Mouse (Mus musculus): ENCODE measurements around the gene Ube2f.

DNA sequence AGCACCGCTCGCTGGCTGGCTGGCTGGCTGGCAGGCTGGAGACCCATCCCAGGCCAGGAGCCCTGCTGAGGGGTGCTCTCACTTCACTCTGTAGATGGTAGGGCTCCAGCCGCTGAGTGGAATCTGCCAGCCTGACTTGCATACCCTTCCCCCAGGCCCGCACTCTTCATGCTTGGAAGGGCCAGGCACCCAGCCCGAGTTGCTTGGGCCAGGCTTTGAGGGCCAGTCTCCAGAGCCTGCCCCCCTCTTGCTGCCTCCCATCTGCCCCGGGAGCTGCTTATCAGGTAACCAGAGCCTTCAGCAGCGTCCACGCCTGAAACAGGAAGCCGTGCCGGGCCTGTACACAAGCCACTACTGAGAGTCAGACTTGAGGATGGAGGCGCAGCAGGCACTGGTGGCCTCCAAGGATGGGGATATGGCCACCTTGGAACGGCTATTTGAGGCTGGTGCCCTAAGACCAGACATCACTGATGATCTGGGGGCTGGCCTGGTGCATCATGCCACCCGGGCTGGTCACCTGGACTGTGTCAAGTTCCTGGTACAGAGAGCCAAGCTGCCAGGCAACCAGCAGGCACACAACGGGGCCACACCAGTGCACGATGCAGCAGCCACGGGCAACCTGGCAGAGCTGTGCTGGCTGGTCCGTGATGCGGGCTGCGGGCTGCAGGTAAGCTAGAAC is 71.8 kb downstream of the Ube2f start, which contains the start of gene Espnl:
- TF ChIP-seq POLR2A (IDR thresholded peaks at IDR 0.05; ENCODE audit: low read depth, low read length) (no peak), CTCF (IDR thresholded peaks at IDR 0.05; ENCODE audit: borderline replicate concordance, insufficient read depth, low read length) (no peak)
